Mouse (Mus musculus) thymus, adult 2 months (tissue): ENCODE measurements around the gene Tmem239.

ENCODE experiments used
- CTCF ChIP-seq: fragments of 200-500 bp; IDR thresholded peaks from 2 replicates; pipeline ENCODE4 v1.5.1; 2012; ENCODE audit warnings: mild to moderate bottlenecking, control low read depth, low read length, moderate library complexity, borderline replicate concordance; ENCODE audit not compliant: control insufficient read depth, poor library complexity, insufficient read depth; ENCODE audit errors: extremely low read depth
- POLR2A ChIP-seq: fragments of 200-500 bp; IDR thresholded peaks from 2 replicates; pipeline ENCODE4 v1.6.1; 2012; ENCODE audit warnings: mild to moderate bottlenecking, low read length, control low read depth, moderate library complexity; ENCODE audit not compliant: control insufficient read depth, poor library complexity, insufficient read depth; ENCODE audit errors: extremely low read depth

GRCm38 (mm10) chr2:130388796-130389195, 17.5 kb upstream of the Tmem239 start:
- TF ChIP-seq CTCF (no peak), POLR2A (no peak)
